Mouse (Mus musculus): ENCODE data around the gene Ppfibp1.

- no peak for TF ChIP-seq CTCF (IDR thresholded peaks at IDR 0.05; ENCODE audit: extremely low read depth, insufficient read depth, low read length)
- TF ChIP-seq POLR2A (IDR thresholded peaks at IDR 0.05; ENCODE audit: extremely low read depth, insufficient read depth, low read length) = no peak
These were observed 10.8 kb upstream of the Ppfibp1 start for GRCm38 (mm10) chr6:146877425-146878045.

All from cortical plate, adult 2 months (tissue).